Mouse (Mus musculus) left cerebral cortex, postnatal 14 days (tissue): ENCODE data around the gene Gm42517. TPM values are rescaled to one million over a fixed set of nuclear protein-coding genes. Genes with fewer than 3 reads are reported as not detected.

Experiments
- DNase-seq, 2 experiments: peaks; one replicate each; pipeline ENCODE4 v3.0.0; 2021 to 2022; ENCODE audit warnings: low spot score in 2 of 2, mixed read lengths in 1 of 2
- intact Hi-C: fragments of 180-260 bp; cut with DNase I; formaldehyde crosslinking; loops from one replicate; pipeline ENCODE4 v1.15.1; 2025
- total RNA-seq, 2 experiments: library from RNA; stranded (reverse); gene quantifications; 2 replicates each; pipeline ENCODE4 v1.2.3; 2021

The Gm42517 gene
- total RNA-seq, 2 experiments from 2014 or later = 76.9 to 78.2 TPM

DNA sequence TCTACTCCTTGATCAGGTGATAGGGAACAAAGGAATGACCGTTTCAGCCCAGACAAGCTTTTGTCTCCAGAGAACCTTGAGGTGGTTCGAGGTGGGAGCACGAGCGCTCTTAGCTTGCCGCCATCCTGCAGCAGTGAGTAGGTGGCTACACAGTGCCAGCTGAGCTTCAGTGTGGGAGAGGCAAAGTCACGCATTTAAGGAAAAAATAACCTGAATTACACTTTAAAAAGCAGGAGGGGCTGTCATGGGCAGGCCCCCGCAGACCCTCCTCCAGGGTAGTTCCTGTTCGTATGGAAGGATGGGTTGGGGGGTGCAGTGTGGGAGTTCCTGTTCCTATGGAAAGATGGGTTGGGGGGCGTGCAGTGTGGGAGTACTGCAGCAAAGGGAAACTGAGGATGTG lies 8.2 kb downstream of the Gm42517 start:
- intact Hi-C loops = no loop called here
- DNase-seq = peak in 1 of 2 experiments; percentile 63

DNA sequence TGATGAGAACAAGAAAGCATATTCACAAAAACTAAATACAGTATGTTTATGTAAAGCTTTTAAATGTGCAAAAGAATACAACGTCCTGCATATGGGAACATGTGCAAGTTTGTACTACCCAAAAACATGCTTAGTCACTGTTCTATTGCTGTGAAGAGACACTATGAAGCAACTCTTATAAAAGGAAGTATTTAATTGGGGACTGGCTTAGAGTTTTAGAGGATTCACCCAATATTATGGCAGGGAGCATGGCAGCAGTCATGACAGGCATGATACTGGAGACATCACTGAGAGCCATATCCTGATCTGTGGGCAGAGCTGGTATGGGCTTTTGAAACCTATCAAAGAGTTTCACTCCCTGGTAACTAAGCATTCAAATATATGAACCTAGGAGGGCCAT lies 9.9 kb downstream of the Gm42517 start:
- no peak for DNase-seq
- intact Hi-C loops = no loop called here

- intact Hi-C loops = no loop called here
- no peak for DNase-seq
These were observed 13.7 kb downstream of the Gm42517 start for GRCm38 (mm10) chr5:108354056-108354455.

DNA sequence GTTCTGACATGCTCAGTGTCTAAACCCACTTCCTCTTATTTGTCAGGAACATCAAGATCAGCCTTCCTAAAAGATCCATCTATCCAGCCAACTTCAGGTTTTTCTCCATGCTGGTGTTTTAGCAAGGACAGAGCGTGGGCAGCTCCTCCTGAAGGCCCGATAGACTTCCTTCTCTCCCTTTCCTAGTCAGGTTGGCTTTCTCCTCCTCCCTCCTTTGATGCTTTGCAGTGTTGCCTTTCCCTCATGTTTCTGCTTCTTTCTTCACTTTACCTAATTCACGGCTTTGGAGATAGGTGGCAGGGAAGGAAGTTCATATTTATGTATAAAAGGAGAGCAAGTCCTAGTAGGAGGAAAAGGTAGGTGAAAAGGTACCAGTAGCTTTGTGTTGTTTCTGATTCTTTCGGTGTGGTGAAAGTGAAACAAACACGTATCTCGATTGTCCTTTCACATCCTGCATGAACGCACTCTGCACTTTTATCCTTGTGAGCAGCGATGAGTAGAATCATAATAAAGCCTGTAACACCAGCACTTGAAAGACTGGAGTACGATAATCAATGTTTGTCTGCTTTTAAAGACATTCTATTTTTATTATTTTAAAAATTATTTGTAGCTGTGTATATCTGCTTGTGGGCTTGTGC lies 18.1 kb downstream of the Gm42517 start:
- intact Hi-C loops = no loop called here
- DNase-seq = no peak

DNA sequence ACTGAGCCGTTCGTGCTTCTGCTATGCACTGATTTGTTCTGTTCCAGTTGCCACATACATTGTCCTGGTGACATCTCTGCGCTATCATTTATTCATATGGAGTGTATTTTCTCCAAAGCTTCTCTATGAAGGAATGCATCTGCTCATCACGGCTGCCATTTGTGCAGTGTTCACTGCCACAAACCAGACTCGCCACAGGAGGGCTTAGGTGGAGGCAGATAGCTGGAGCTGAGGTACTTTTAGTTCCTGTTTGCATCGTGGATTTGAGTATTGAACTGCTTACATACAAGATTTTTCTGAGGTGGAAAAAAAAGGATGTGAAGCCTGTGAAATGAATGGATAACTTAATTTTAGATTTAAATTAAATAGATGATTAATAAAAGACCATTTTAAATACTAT lies 19.9 kb downstream of the Gm42517 start:
- intact Hi-C loops = no loop called here
- DNase-seq = no peak

- intact Hi-C loops = no loop called here
- no peak for DNase-seq
These were observed 22.2 kb downstream of the Gm42517 start for GRCm38 (mm10) chr5:108345313-108346071.

- intact Hi-C loops = no loop called here
- no peak for DNase-seq
These were observed 24.0 kb downstream of the Gm42517 start for GRCm38 (mm10) chr5:108343680-108344170.

DNA sequence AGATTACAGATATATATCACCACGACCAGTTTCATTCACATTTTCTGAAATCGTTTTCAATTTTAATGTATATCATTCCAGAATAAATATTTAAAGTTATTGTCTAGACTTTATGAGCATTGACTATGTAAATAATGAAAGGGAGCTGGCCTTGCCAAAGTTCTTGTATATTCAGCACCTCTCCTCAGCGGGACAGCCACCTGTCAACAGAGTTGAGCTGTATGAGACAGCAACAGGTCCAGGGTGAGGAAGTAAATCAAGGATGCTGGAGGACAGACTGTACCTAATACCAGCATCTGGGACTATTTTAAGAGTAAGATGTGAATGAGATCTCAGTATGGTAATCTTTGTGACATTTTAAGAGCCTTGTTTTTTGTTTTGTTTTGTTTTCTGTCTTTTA lies 29.7 kb downstream of the Gm42517 start:
- DNase-seq = no peak
- intact Hi-C loops = no loop called here

GRCm38 (mm10) chr5:108337385-108337784 lies 30.3 kb downstream of the Gm42517 start:
- DNase-seq = no peak
- intact Hi-C loops = no loop called here

DNA sequence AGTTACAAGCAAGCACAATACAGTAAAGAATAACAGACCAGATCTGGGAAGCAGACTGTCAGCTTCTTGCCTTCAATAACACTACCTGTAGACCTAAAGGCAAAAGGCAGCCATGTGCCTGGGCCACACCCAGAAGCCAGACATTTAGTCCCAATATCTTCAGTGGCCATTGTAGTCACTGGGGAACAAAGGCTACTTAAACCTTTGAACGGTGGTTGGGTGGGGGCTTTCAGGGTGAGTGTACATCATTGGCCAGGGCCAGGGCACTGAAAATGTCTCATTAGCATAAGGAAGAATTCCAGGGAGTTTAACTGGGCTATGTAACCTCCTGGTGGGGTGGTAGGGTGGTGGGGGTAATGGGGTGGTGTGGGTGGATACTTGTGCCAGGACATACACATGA lies 36.7 kb downstream of the Gm42517 start:
- intact Hi-C loops = no loop called here

More for the DNA sequence above, 36.7 kb downstream of the Gm42517 start:
- DNase-seq = no peak

Other genes with a start within 250 kb of the Gm42517 start
- gene Tmed5, start 235.3 kb downstream of the Gm42517 start, total RNA-seq = 10 to 100 TPM; 20.2 to 22.1 TPM
- under 1 TPM; 0.61 to 0.90 TPM for gene Ccdc18, start 235.0 kb downstream of the Gm42517 start, total RNA-seq
- gene Dr1, start 99.0 kb downstream of the Gm42517 start, total RNA-seq = 10 to 100 TPM; 38.5 to 39.7 TPM
- gene Pigg, start 55.3 kb downstream of the Gm42517 start, total RNA-seq = 10 to 100 TPM; 10.5 to 10.7 TPM
- gene Pde6b, start 20.5 kb upstream of the Gm42517 start, total RNA-seq = under 1 TPM; 0.13 to 0.19 TPM
- gene Atp5k, start 66.5 kb upstream of the Gm42517 start, total RNA-seq = 100 to 1,000 TPM; 253 to 266 TPM
- under 1 TPM; 0.22 to 0.51 TPM for gene Mfsd7a, start 81.0 kb upstream of the Gm42517 start, total RNA-seq
- 10 to 100 TPM; 60.6 to 64.4 TPM for gene Pcgf3, start 93.3 kb upstream of the Gm42517 start, total RNA-seq
- gene Cplx1, start 182.1 kb upstream of the Gm42517 start, total RNA-seq = 100 to 1,000 TPM; 527 to 537 TPM